Mouse (Mus musculus) CH12.LX (cell line): ENCODE results near the gene Eml2. TPM values are rescaled to one million over a fixed set of nuclear protein-coding genes. Genes with fewer than 3 reads are reported as not detected.
A peak's percentile ranks its signal among the peaks of the same experiment; 100 is the strongest.

ENCODE experiments used
- DNase-seq: peaks from one replicate; pipeline ENCODE4 v3.0.0-alpha.2; 2013; ENCODE audit errors: extremely low read depth
- H3K27ac ChIP-seq: 2 replicates; pipeline ENCODE4 v1.5.1; 2012; ENCODE audit warnings: low read depth, mild to moderate bottlenecking, control low read depth, moderate library complexity; ENCODE audit not compliant: insufficient read depth
- H3K27me3 ChIP-seq: replicated peaks from 2 replicates; pipeline ENCODE3; 2012; ENCODE audit warnings: inconsistent platforms
- H3K36me3 ChIP-seq, 2 experiments: replicated peaks in 1 of 2; 2 replicates each; pipeline versions ENCODE3 to v1.6.1; 2012; ENCODE audit warnings: inconsistent platforms in 1 of 2, low read length in 1 of 2, mild to moderate bottlenecking in 1 of 2, mixed read lengths in 1 of 2, moderate library complexity in 1 of 2; ENCODE audit not compliant: control insufficient read depth in 1 of 2, insufficient read depth in 1 of 2
- H3K4me1 ChIP-seq, 2 experiments: 2 replicates each; pipeline ENCODE4 v1.6.1; 2012; ENCODE audit warnings: inconsistent platforms in 1 of 2, moderate library complexity in 1 of 2; ENCODE audit not compliant: insufficient read depth in 2 of 2, control insufficient read depth in 1 of 2
- H3K4me2 ChIP-seq: 2 replicates; pipeline ENCODE4 v1.6.1; 2012; ENCODE audit warnings: low read depth, mild to moderate bottlenecking, control low read depth; ENCODE audit not compliant: poor library complexity, insufficient read depth, severe bottlenecking
- H3K4me3 ChIP-seq, 3 experiments: fragments of 150-350 bp in 1 of 3; sonication (generic) in 1 of 3; replicated peaks in 1 of 3; 2 replicates each; pipeline versions ENCODE3 to v1.5.1; 2011 to 2012; ENCODE audit warnings: low read depth in 2 of 3, low read length in 2 of 3, mild to moderate bottlenecking in 2 of 3, moderate library complexity in 2 of 3, control low read depth in 1 of 3, improper control_type of control experiment in 1 of 3, inconsistent platforms in 1 of 3, mixed read lengths in 1 of 3; ENCODE audit not compliant: poor library complexity in 1 of 3
- H3K79me2 ChIP-seq: replicated peaks from 2 replicates; pipeline ENCODE4 v1.6.1; 2012; ENCODE audit warnings: mild to moderate bottlenecking, moderate library complexity; ENCODE audit not compliant: control insufficient read depth, poor library complexity, insufficient read depth, severe bottlenecking; ENCODE audit errors: extremely low read depth
- H3K9ac ChIP-seq: 2 replicates; pipeline ENCODE4 v1.6.1; 2012; ENCODE audit warnings: low read depth, mild to moderate bottlenecking, control low read depth, moderate library complexity; ENCODE audit not compliant: insufficient read depth
- H3K9me3 ChIP-seq: replicated peaks from 2 replicates; pipeline ENCODE3; 2012; ENCODE audit warnings: low read length, inconsistent platforms, mixed read lengths
- CHD2 ChIP-seq: IDR thresholded peaks from 2 replicates; pipeline ENCODE4 v1.6.1; 2011; ENCODE audit warnings: low read length, improper control_type of control experiment
- CTCF ChIP-seq, 2 experiments: IDR thresholded peaks in 1 of 2; conservative IDR thresholded peaks in 1 of 2; 2 replicates each; pipeline ENCODE4 v1.5.1; 2011 to 2012; ENCODE audit warnings: low read depth in 2 of 2, low read length in 2 of 2, improper control_type of control experiment in 1 of 2, inconsistent platforms in 1 of 2, mild to moderate bottlenecking in 1 of 2, moderate library complexity in 1 of 2
- ELF1 ChIP-seq: IDR thresholded peaks from 2 replicates; pipeline ENCODE4 v1.6.1; 2014; ENCODE audit warnings: low read depth, mild to moderate bottlenecking, inconsistent platforms, low read length, improper control_type of control experiment
- ETS1 ChIP-seq: conservative IDR thresholded peaks from 2 replicates; pipeline ENCODE4 v1.6.1; 2012; ENCODE audit warnings: low read depth, mild to moderate bottlenecking, inconsistent platforms, low read length, improper control_type of control experiment, moderate library complexity
- IRF4 ChIP-seq: IDR thresholded peaks from 2 replicates; pipeline ENCODE4 v1.6.1; 2014; ENCODE audit warnings: low read depth, mild to moderate bottlenecking, inconsistent platforms, low read length, improper control_type of control experiment
- MAZ ChIP-seq: IDR thresholded peaks from 2 replicates; pipeline ENCODE4 v1.6.1; 2012; ENCODE audit warnings: low read depth, mild to moderate bottlenecking, inconsistent platforms, low read length, improper control_type of control experiment, moderate library complexity
- MXI1 ChIP-seq: IDR thresholded peaks from 2 replicates; pipeline ENCODE4 v1.6.1; 2011; ENCODE audit warnings: mild to moderate bottlenecking, low read depth, low read length, improper control_type of control experiment
- NELFE ChIP-seq: IDR thresholded peaks from 2 replicates; pipeline ENCODE4 v1.6.1; 2011; ENCODE audit warnings: low read depth, low read length, improper control_type of control experiment
- POLR2A ChIP-seq: IDR thresholded peaks from 2 replicates; pipeline ENCODE4 v1.6.1; 2011; ENCODE audit warnings: low read depth, mild to moderate bottlenecking, improper control_type of control experiment, low read length
- POLR2AphosphoS2 ChIP-seq: IDR thresholded peaks from 2 replicates; pipeline ENCODE4 v1.6.1; 2011; ENCODE audit warnings: low read depth, low read length, improper control_type of control experiment
- RAD21 ChIP-seq: IDR thresholded peaks from 2 replicates; pipeline ENCODE4 v1.6.1; 2011; ENCODE audit warnings: low read depth, mild to moderate bottlenecking, low read length, improper control_type of control experiment, moderate library complexity
- RCOR1 ChIP-seq: conservative IDR thresholded peaks from 2 replicates; pipeline ENCODE4 v1.6.1; 2012; ENCODE audit warnings: low read depth, mild to moderate bottlenecking, inconsistent platforms, low read length, improper control_type of control experiment
- SIN3A ChIP-seq: IDR thresholded peaks from 2 replicates; pipeline ENCODE4 v1.6.1; 2012; ENCODE audit warnings: low read length, improper control_type of control experiment, inconsistent platforms
- SMC3 ChIP-seq: IDR thresholded peaks from 2 replicates; pipeline ENCODE4 v1.6.1; 2011; ENCODE audit warnings: low read depth, low read length, improper control_type of control experiment
- TBP ChIP-seq: conservative IDR thresholded peaks from 2 replicates; pipeline ENCODE4 v1.6.1; 2011; ENCODE audit warnings: low read depth, low read length, improper control_type of control experiment
- TCF12 ChIP-seq: IDR thresholded peaks from 2 replicates; pipeline ENCODE4 v1.6.1; 2014; ENCODE audit warnings: low read depth, mild to moderate bottlenecking, inconsistent platforms, low read length, improper control_type of control experiment
- USF1 ChIP-seq: IDR thresholded peaks from 2 replicates; pipeline ENCODE4 v1.6.1; 2014; ENCODE audit warnings: low read depth, mild to moderate bottlenecking, inconsistent platforms, low read length, improper control_type of control experiment
- USF2 ChIP-seq: conservative IDR thresholded peaks from 2 replicates; pipeline ENCODE4 v1.6.1; 2011; ENCODE audit warnings: low read depth, low read length, improper control_type of control experiment
- ZKSCAN1 ChIP-seq: IDR thresholded peaks from 2 replicates; pipeline ENCODE4 v1.6.1; 2012; ENCODE audit warnings: low read depth, inconsistent platforms, low read length, improper control_type of control experiment, borderline replicate concordance
- ZMIZ1 ChIP-seq: IDR thresholded peaks from 2 replicates; pipeline ENCODE4 v1.6.1; 2012; ENCODE audit warnings: low read depth, mild to moderate bottlenecking, inconsistent platforms, low read length, improper control_type of control experiment
- ZNF384 ChIP-seq: IDR thresholded peaks from 2 replicates; pipeline ENCODE4 v1.6.1; 2012; ENCODE audit warnings: low read depth, low read length, improper control_type of control experiment, inconsistent platforms
- dilution Hi-C: fragments of 300-500 bp; cut with MboI; formaldehyde crosslinking; loops from 2 replicates; pipeline ENCODE4 v1.14.3; 2020; ENCODE audit warnings: low sequenced_read_pairs; ENCODE audit not compliant: extremely low pct_unique_long_range_greater_than_20kb, extremely low pct_ligation_motif_present
- in situ Hi-C: fragments of 300-500 bp; cut with MboI; formaldehyde crosslinking; loops from 3 replicates; pipeline ENCODE4 v1.14.3; 2019; ENCODE audit warnings: low sequenced_read_pairs, low pct_ligation_motif_present, low pct_unique_long_range_greater_than_20kb, mixed read lengths
- polyA plus RNA-seq: library from polyadenylated mRNA; unstranded; fragments of >175 nt; gene quantifications from 2 replicates; pipeline ENCODE4 v1.2.1, GENCODE M21; 2012; ENCODE audit warnings: low read depth; ENCODE audit not compliant: insufficient read length
- total RNA-seq, 2 experiments: library from RNA; depleted of rRNA; stranded (reverse); fragments of 300-350 nt in 1 of 2; fragments of >200 nt in 1 of 2; gene quantifications; 2 replicates each; pipeline ENCODE4 v1.2.3; 2012 to 2014

Gene Eml2
- total and polyA plus RNA-seq, 3 experiments, result 12.3 to 52.4 (median 29.1) TPM

DNA sequence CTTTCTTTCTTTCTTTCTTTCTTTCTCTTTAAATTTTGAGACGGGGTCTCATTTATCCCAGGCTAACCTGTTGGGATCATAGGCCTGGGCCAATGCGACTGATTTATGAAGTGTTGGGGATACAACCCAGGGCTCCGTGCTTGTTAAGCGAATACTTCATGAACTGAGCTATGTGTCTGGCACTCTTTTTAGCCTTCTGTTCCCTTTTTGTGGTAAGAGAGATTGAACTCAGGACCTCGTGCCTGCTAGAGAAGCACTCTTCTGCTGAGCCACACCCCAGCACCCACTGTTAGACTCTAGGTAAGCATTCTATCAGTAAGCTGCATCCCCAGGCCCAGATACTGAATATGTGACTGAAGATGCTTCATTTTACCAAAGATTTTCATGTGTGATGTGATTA is 41.3 kb downstream of the Eml2 start:
- Histone ChIP-seq H3K79me2 (no peaks in the 10 kb centered on the region), H3K36me3 (peaks cover 5 to 12% of the 10 kb centered on the region in 2 experiments), H3K4me3 (no peak overlapping the region), H3K9ac (no peak overlapping the region), H3K4me2 (no peak overlapping the region), H3K27ac (no peak overlapping the region)
- in situ Hi-C loops, result no loop called here
- dilution Hi-C loops, result no loop called here
- DNase-seq, result no peak
- no peak for TF ChIP-seq TBP
- no peak for TF ChIP-seq NELFE
- no peak for TF ChIP-seq USF2
- no peak for TF ChIP-seq USF1
- TF ChIP-seq ZNF384, result no peak
- TF ChIP-seq ZMIZ1, result no peak
- TF ChIP-seq TCF12, result no peak
- TF ChIP-seq IRF4, result no peak
- TF ChIP-seq, all 38 proteins: peak for 0
- H3K27me3 ChIP-seq, result no peaks in the 10 kb centered on the region
- no peaks in the 10 kb centered on the region for H3K9me3 ChIP-seq
- peaks cover 2 to 32% of the 10 kb centered on the region in 2 experiments; a peak in 2 of 4 replicates for H3K4me1 ChIP-seq

DNA sequence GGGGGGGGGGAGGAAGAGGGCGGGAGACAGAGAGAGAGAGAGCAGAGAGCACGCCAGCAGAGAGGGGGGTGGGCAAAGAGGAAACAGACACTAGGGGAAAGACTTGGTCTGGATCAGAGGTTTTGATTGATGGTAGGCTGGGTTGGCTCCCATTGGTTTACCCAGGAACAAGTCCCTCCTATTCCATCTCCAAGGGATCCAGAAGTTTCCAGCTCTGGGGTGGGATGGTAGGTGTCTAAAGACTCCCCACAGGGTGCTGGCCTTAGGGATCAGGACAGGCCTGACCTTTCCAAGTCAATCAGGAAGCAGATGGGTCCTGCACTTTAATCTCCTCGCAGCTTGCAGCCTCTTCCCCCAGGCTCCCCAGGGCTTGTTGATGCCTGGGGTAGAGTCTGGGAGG is 41.7 kb downstream of the Eml2 start:
- H3K4me1 ChIP-seq, result peaks cover 2 to 32% of the 10 kb centered on the region in 2 experiments; a peak in 2 of 4 replicates

DNA sequence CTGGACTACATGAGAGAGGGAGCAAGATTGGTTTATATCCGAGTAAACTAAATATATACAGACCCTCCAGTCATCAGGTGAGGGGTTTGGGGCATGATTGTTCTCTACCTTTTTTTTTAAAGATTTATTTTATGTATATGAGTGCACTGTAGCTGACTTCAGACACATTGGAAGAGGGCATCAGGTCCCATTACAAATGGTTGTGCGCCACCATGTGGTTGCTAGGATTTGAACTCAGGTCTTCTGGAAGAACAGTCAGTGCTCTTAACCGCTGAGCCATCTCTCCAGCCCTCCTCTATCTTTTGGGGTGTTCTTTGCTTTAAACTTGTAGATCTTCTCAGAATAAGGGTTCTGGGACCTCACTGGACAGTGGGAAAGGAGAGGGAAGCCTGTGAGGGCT is 43.8 kb downstream of the Eml2 start:
- Histone ChIP-seq H3K4me2 (no peak overlapping the region), H3K27me3 (no peaks in the 10 kb centered on the region), H3K9me3 (no peaks in the 10 kb centered on the region), H3K27ac (no peak overlapping the region), H3K4me1 (peaks cover 2 to 28% of the 10 kb centered on the region in 2 experiments; a peak in 2 of 4 replicates), H3K79me2 (no peaks in the 10 kb centered on the region), H3K9ac (no peak overlapping the region), H3K36me3 (peaks cover 10 to 37% of the 10 kb centered on the region in 2 experiments), H3K4me3 (no peak overlapping the region)
- in situ Hi-C loops, result no loop called here
- DNase-seq, result no peak
- no peak for TF ChIP-seq SIN3A
- TF ChIP-seq MAZ, result no peak
- peak; percentile 50 for TF ChIP-seq SMC3
- TF ChIP-seq RAD21, result peak; percentile 48
- peak in 1 of 2 experiments; percentile 62; a peak in 2 of 4 replicates for TF ChIP-seq CTCF (conservative IDR thresholded peaks at IDR 0.05 in 1 of 2, IDR thresholded peaks at IDR 0.05 in 1 of 2; ENCODE audit: low read depth in 2 of 2, low read length in 2 of 2)
- dilution Hi-C loops, result no loop called here

More for the DNA sequence above, 41.7 kb downstream of the Eml2 start:
- no peaks in the 10 kb centered on the region for H3K9me3 ChIP-seq
- dilution Hi-C loops (no loop called here), in situ Hi-C loops (no loop called here)
- no peak overlapping the region for H3K4me2 ChIP-seq
- no peak overlapping the region for H3K9ac ChIP-seq
- H3K36me3 ChIP-seq, result peaks cover 9 to 17% of the 10 kb centered on the region in 2 experiments
- no peaks in the 10 kb centered on the region for H3K27me3 ChIP-seq
- TF ChIP-seq MXI1 (no peak), IRF4 (no peak), ZNF384 (no peak), ZKSCAN1 (no peak), POLR2A (no peak), ETS1 (no peak), RCOR1 (no peak), CHD2 (no peak), TBP (no peak), POLR2AphosphoS2 (no peak), ELF1 (no peak), MAZ (no peak), USF2 (no peak)
- no peaks in the 10 kb centered on the region for H3K79me2 ChIP-seq
- DNase-seq, result no peak
- H3K27ac ChIP-seq, result no peak overlapping the region
- H3K4me3 ChIP-seq, result no peak overlapping the region
